24 mouse cellular contexts compared by ENCODE assay signal in the genomic region with DNA sequence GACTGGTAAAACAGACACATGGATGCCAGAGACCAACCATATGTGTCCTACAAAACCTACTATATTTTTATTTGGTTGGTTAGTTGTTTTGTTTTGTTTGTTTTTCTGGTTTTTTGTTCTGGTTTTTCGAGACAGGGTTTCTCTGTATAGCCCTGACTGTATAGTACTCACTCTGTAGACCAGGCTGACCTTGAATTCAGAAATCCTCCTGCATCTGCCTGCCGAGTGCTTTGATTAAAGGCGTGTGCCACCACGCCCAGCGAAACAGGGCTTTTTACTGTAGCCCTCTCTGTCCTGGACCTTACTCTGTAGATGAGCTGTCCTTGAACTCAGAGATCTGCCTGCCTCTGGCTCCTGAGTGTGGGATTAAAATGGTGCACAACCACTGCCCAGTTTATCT. TPM values are rescaled to one million over a fixed set of nuclear protein-coding genes. Genes with fewer than 3 reads are reported as not detected.
"Had no signal": no experiment of that assay in that cellular context is flagged by ENCODE, and none has a peak within 500 bp of the region (broad histone marks: within the 10 kb centered on the region; RNA-seq: fewer than 3 reads in every experiment).

No protein-coding gene starts in this region.

- DNase-seq: kidney, adult 11 months; kidney, adult 9 months; kidney, postnatal 36 days; lung, postnatal 14 days; right cerebral cortex, adult 18-20 months; right cerebral cortex, postnatal 25 days; thymus, adult 18-20 months had no signal

- H3K27me3 ChIP-seq: limb, embryonic 15.5 days; lung, embryonic 15.5 days; megakaryocyte, embryonic 14.5 days; midbrain, embryonic 12.5 days; neural tube, embryonic 15.5 days had no signal

- H3K9me3 ChIP-seq: limb, embryonic 15.5 days; lung, embryonic 15.5 days; megakaryocyte, embryonic 14.5 days; midbrain, embryonic 12.5 days; neural tube, embryonic 15.5 days had no signal

- H3K27ac ChIP-seq: kidney, postnatal 0 days; left cerebral cortex, adult 2 months; limb, embryonic 15.5 days; lung, embryonic 15.5 days; midbrain, embryonic 12.5 days; neural tube, embryonic 15.5 days had no signal

RNA-seq across cellular contexts. Expression of a gene that starts 24.6 kb away (rescaled TPM):
- total RNA-seq: layer of hippocampus, adult 8-10 months; layer of hippocampus, postnatal 25 days; left cerebral cortex, adult 2 months; left cerebral cortex, postnatal 14 days; midbrain, postnatal 0 days had no signal
- polyA plus RNA-seq: kidney, postnatal 0 days; limb, embryonic 11.5 days; limb, embryonic 15.5 days; liver, embryonic 16.5 days; lung, embryonic 15.5 days; macrophage; midbrain, embryonic 12.5 days; midbrain, postnatal 0 days; neural tube, embryonic 11.5 days; neural tube, embryonic 15.5 days; small intestine, adult 2 months; stomach, embryonic 16.5 days had no signal
